Mouse (Mus musculus) heart, postnatal 0 days (tissue): ENCODE data around the gene Dbp.

Experiments
- CTCF ChIP-seq: IDR thresholded peaks from 2 replicates; pipeline ENCODE4 v1.5.1; 2016; ENCODE audit warnings: antibody characterized with exemption, control low read depth, low read depth
- EP300 ChIP-seq: IDR thresholded peaks from 2 replicates; pipeline ENCODE4 v1.6.1; 2016; ENCODE audit warnings: antibody characterized with exemption, low read depth

DNA sequence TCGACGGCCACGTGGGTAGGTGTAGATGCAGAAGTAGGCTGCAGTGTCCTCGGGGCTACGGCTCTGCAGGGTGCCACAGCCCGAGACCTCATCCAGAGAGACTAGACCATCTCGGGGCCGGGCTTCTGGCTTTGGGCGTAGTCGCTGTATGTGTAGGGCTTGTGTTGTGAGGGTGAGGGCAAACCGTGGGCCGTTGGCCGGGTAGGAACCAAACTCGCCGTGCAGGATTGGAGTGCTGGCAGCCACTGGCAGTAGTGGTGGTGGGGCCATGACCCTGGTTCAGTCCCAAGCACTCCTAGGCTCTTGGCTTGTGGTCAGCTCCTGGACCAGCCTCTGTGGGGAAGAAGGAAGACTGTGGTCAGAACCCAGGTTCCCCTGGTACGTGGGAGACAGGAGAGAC is 8.5 kb downstream of the Dbp start:
- TF ChIP-seq CTCF (no peak), EP300 (no peak)
